Mouse (Mus musculus): ENCODE measurements around the gene Erc2.
A peak's percentile ranks its signal among the peaks of the same experiment; 100 is the strongest.

Gene Erc2

GRCm38 (mm10) chr14:27667016-27667852 lies 45.0 kb downstream of the Erc2 start:
- no peak for DNase-seq

GRCm38 (mm10) chr14:27668151-27668550 lies 45.9 kb downstream of the Erc2 start:
- no peak for DNase-seq

GRCm38 (mm10) chr14:27669939-27670338 lies 47.7 kb downstream of the Erc2 start:
- DNase-seq, result no peak

- no peak for DNase-seq
These were observed 50.5 kb downstream of the Erc2 start for GRCm38 (mm10) chr14:27672761-27673160.

GRCm38 (mm10) chr14:27674096-27674495 lies 51.9 kb downstream of the Erc2 start:
- DNase-seq, result no peak

- no peak for DNase-seq
These were observed 52.3 kb downstream of the Erc2 start for GRCm38 (mm10) chr14:27674561-27674960.

GRCm38 (mm10) chr14:27675071-27675470 lies 52.8 kb downstream of the Erc2 start:
- no peak for DNase-seq

GRCm38 (mm10) chr14:27682368-27683052 lies 60.3 kb downstream of the Erc2 start:
- no peak for DNase-seq

GRCm38 (mm10) chr14:27695781-27696180 lies 73.6 kb downstream of the Erc2 start:
- peak; percentile 93 to 96 for DNase-seq

- no peak for DNase-seq
These were observed 95.1 kb downstream of the Erc2 start for GRCm38 (mm10) chr14:27717364-27717763.

- DNase-seq, result no peak
These were observed 97.4 kb downstream of the Erc2 start for GRCm38 (mm10) chr14:27719601-27720000.

- no peak for DNase-seq
These were observed 98.7 kb downstream of the Erc2 start for GRCm38 (mm10) chr14:27720944-27721343.

- DNase-seq, result no peak
These were observed 99.5 kb downstream of the Erc2 start for GRCm38 (mm10) chr14:27721759-27722158.

GRCm38 (mm10) chr14:27727541-27727940 lies 105.3 kb downstream of the Erc2 start:
- DNase-seq, result no peak

GRCm38 (mm10) chr14:27731086-27731485 lies 108.9 kb downstream of the Erc2 start:
- peak in 1 of 2 experiments; percentile 17 for DNase-seq

GRCm38 (mm10) chr14:27739436-27739835 lies 117.2 kb downstream of the Erc2 start:
- no peak for DNase-seq

GRCm38 (mm10) chr14:27741248-27741916 lies 119.2 kb downstream of the Erc2 start:
- peak; percentile 67 to 84 for DNase-seq

GRCm38 (mm10) chr14:27754340-27754739 lies 132.1 kb downstream of the Erc2 start:
- no peak for DNase-seq

- no peak for DNase-seq
These were observed 134.7 kb downstream of the Erc2 start for GRCm38 (mm10) chr14:27756901-27757300.

- DNase-seq, result peak in 1 of 2 experiments; percentile 33
These were observed 136.0 kb downstream of the Erc2 start for GRCm38 (mm10) chr14:27758230-27758629.

- no peak for DNase-seq
These were observed 136.9 kb downstream of the Erc2 start for GRCm38 (mm10) chr14:27759069-27759628.

- DNase-seq, result no peak
These were observed 137.8 kb downstream of the Erc2 start for GRCm38 (mm10) chr14:27759982-27760381.

GRCm38 (mm10) chr14:27775367-27775766 lies 153.1 kb downstream of the Erc2 start:
- no peak for DNase-seq

All from cerebellum, postnatal 25 days (tissue).